Mouse (Mus musculus): Measurements from ENCODE around the gene Pogz.

DNA sequence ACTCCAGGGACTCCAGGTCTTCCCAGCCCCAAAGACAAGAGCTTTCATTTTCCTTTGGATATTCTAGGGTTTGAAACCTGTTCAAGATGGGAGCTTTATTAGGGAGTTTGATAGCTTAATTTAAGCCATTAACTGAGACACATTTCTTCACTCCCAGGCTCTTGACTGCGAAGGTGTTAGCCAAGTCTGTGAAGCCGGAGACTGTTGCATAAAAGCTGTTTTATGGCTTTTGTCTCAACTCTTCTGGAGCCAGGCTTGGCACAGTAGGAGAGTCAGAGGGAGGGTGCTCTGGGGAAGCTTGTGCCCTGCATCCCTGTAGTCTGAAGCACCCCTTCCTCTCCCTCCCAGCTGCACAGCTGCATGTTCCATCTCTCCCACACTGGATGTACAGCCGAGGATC, 85.0 kb downstream of the Pogz start:
- TF ChIP-seq CTCF (IDR thresholded peaks at IDR 0.05; ENCODE audit: control insufficient read depth, insufficient read depth, insufficient read length) (no peak), MYOD1 (IDR thresholded peaks at IDR 0.05; ENCODE audit: control insufficient read depth, insufficient read length, low read depth) (no peak), FOSL1 (IDR thresholded peaks at IDR 0.05; ENCODE audit: insufficient read depth, low read length, poor library complexity, severe bottlenecking) (no peak)
